Mouse (Mus musculus) limb, embryonic 14.5 days (tissue): ENCODE measurements at regions not wholly inside any gene's neighbourhood (a gene's known extent, or its start where the extent isn't known, plus 50 kb on each side); places are given as distances from the start of the nearest gene placed in this dataset.
A peak's percentile ranks its signal among the peaks of the same experiment; 100 is the strongest.

Source experiments
- ATAC-seq: fragments of 200-750 bp; cut with Nextera tagmentation; 2 replicates; pipeline ENCODE4 v1.8.0; 2017; ENCODE audit warnings: low read depth, moderate number of reproducible peaks, moderate TSS enrichment; ENCODE audit not compliant: low FRiP score
- DNase-seq: peaks from one replicate; pipeline ENCODE4 v3.0.0-alpha.2; 2015; ENCODE audit warnings: low spot score
- H3K27ac ChIP-seq: fragments of 300-500 bp; sonication (generic); replicated peaks from 2 replicates; pipeline ENCODE4 v1.5.1; 2014; ENCODE audit warnings: low read depth, mild to moderate bottlenecking, low read length, moderate library complexity, mixed read lengths
- H3K27me3 ChIP-seq: fragments of 300-500 bp; sonication (generic); 2 replicates; pipeline ENCODE4 v1.6.1; 2014; ENCODE audit warnings: low read length, mixed read lengths; ENCODE audit not compliant: control insufficient read depth, insufficient read depth
- H3K36me3 ChIP-seq: fragments of 300-500 bp; sonication (generic); 2 replicates; pipeline ENCODE4 v1.6.1; 2014; ENCODE audit warnings: mild to moderate bottlenecking, low read length, moderate library complexity, mixed read lengths; ENCODE audit not compliant: control insufficient read depth, insufficient read depth
- H3K4me1 ChIP-seq: fragments of 300-500 bp; sonication (generic); 2 replicates; pipeline ENCODE4 v1.6.1; 2014; ENCODE audit warnings: antibody characterized with exemption, low read length, mixed read lengths; ENCODE audit not compliant: control insufficient read depth, insufficient read depth
- H3K4me2 ChIP-seq: fragments of 300-500 bp; sonication (generic); replicated peaks from 2 replicates; pipeline ENCODE4 v1.6.1; 2014; ENCODE audit warnings: low read depth, mild to moderate bottlenecking, low read length, moderate library complexity; ENCODE audit not compliant: severe bottlenecking
- H3K4me3 ChIP-seq: fragments of 300-500 bp; sonication (generic); replicated peaks from 2 replicates; pipeline ENCODE4 v1.5.1; 2014; ENCODE audit warnings: low read length
- H3K9ac ChIP-seq: fragments of 300-500 bp; sonication (generic); 2 replicates; pipeline ENCODE4 v1.6.1; 2014; ENCODE audit warnings: mild to moderate bottlenecking, low read depth, low read length, moderate library complexity; ENCODE audit not compliant: severe bottlenecking
- H3K9me3 ChIP-seq: fragments of 300-500 bp; sonication (generic); 2 replicates; pipeline ENCODE4 v1.6.1; 2016; ENCODE audit warnings: low read length; ENCODE audit not compliant: control insufficient read depth
- POLR2A ChIP-seq: fragments of 200-500 bp; IDR thresholded peaks from 2 replicates; pipeline ENCODE4 v1.8.0; 2012; ENCODE audit warnings: inconsistent platforms, mild to moderate bottlenecking, moderate library complexity, borderline replicate concordance; ENCODE audit not compliant: insufficient read depth, insufficient read length; ENCODE audit errors: extremely low read depth
- WGBS: fragments of 180-500 bp; shearing (Covaris S2); extraction: QIAGEN DNeasy Blood & Tissue Kit; methylation state at CpG from one replicate; pipeline ENCODE4 v1.1.7; 2014; 5-methylcytosine and 5-hydroxymethylcytosine counted together

GRCm38 (mm10) chr4:148723208-148723607 is 80.1 kb downstream of the Gm572 start:
- no peaks in the 10 kb centered on the region for H3K4me1 ChIP-seq
- no peak for DNase-seq
- TF ChIP-seq POLR2A: no peak

GRCm38 (mm10) chr4:148723934-148724719 is 80.1 kb upstream of the Casz1 start:
- Histone ChIP-seq H3K27ac (no peak overlapping the region), H3K4me1 (no peaks in the 10 kb centered on the region), H3K36me3 (no peaks in the 10 kb centered on the region), H3K4me3 (peak overlapping the region; percentile 34), H3K27me3 (no peaks in the 10 kb centered on the region), H3K9me3 (no peaks in the 10 kb centered on the region), H3K4me2 (peak overlapping the region; percentile 69), H3K9ac (peak overlapping the region; percentile 53)
- no peak for TF ChIP-seq POLR2A
- ATAC-seq (no peak), DNase-seq (no peak)
- WGBS: 4% methylated on average over 25 of the region's 39 CpGs

More at GRCm38 (mm10) chr4:148723208-148723607, 80.1 kb downstream of the Gm572 start:
- Histone ChIP-seq H3K27me3 (no peaks in the 10 kb centered on the region), H3K9me3 (no peaks in the 10 kb centered on the region), H3K9ac (no peak overlapping the region), H3K27ac (no peak overlapping the region), H3K4me3 (no peak overlapping the region), H3K36me3 (no peaks in the 10 kb centered on the region), H3K4me2 (no peak overlapping the region)
- no peak for ATAC-seq
- WGBS: 75% methylated on average over 8 of the region's 9 CpGs

GRCm38 (mm10) chr4:148728800-148729199 is 75.4 kb upstream of the Casz1 start:
- TF ChIP-seq POLR2A: no peak
- no peaks in the 10 kb centered on the region for H3K36me3 ChIP-seq
- no peaks in the 10 kb centered on the region for H3K9me3 ChIP-seq
- H3K4me1 ChIP-seq: no peaks in the 10 kb centered on the region
- H3K4me2 ChIP-seq: no peak overlapping the region
- ATAC-seq (no peak), DNase-seq (no peak)
- H3K9ac ChIP-seq: no peak overlapping the region
- H3K4me3 ChIP-seq: no peak overlapping the region
- 85% methylated on average over 5 of the region's 5 CpGs for WGBS
- H3K27me3 ChIP-seq: no peaks in the 10 kb centered on the region
- no peak overlapping the region for H3K27ac ChIP-seq

GRCm38 (mm10) chr4:148731586-148731985 is 72.6 kb upstream of the Casz1 start:
- no peak for TF ChIP-seq POLR2A
- Histone ChIP-seq H3K36me3 (no peaks in the 10 kb centered on the region), H3K9me3 (no peaks in the 10 kb centered on the region), H3K9ac (no peak overlapping the region), H3K27ac (no peak overlapping the region), H3K4me1 (0 out of 2 replicates have a peak, but pooled peaks cover 4% of the 10 kb centered on the region), H3K4me2 (no peak overlapping the region), H3K27me3 (no peaks in the 10 kb centered on the region), H3K4me3 (no peak overlapping the region)
- ATAC-seq (no peak), DNase-seq (no peak)
- WGBS: 64% methylated on average over 3 of the region's 3 CpGs

GRCm38 (mm10) chr4:148734061-148734460 is 70.2 kb upstream of the Casz1 start:
- H3K36me3 ChIP-seq: no peaks in the 10 kb centered on the region
- no peaks in the 10 kb centered on the region for H3K9me3 ChIP-seq
- no peaks in the 10 kb centered on the region for H3K27me3 ChIP-seq
- DNase-seq (no peak), ATAC-seq (no peak)
- H3K27ac ChIP-seq: no peak overlapping the region
- no peak for TF ChIP-seq POLR2A
- H3K4me1 ChIP-seq: 0 out of 2 replicates have a peak, but pooled peaks cover 4% of the 10 kb centered on the region
- H3K4me2 ChIP-seq: no peak overlapping the region
- WGBS: 82% methylated on average over 9 of the region's 9 CpGs
- no peak overlapping the region for H3K4me3 ChIP-seq
- no peak overlapping the region for H3K9ac ChIP-seq

- Histone ChIP-seq H3K9ac (no peak overlapping the region), H3K36me3 (no peaks in the 10 kb centered on the region), H3K4me3 (no peak overlapping the region), H3K9me3 (no peaks in the 10 kb centered on the region), H3K27ac (no peak overlapping the region), H3K4me1 (0 out of 2 replicates have a peak, but pooled peaks cover 4% of the 10 kb centered on the region), H3K27me3 (no peaks in the 10 kb centered on the region), H3K4me2 (no peak overlapping the region)
- ATAC-seq (no peak), DNase-seq (no peak)
- WGBS: 68% methylated on average over 12 of the region's 12 CpGs
- no peak for TF ChIP-seq POLR2A
These were observed 69.7 kb upstream of the Casz1 start for GRCm38 (mm10) chr4:148734547-148734946.
